Mouse (Mus musculus) liver, adult 2 months (tissue): ENCODE results near the gene Gna13.

Experiments used
- CTCF ChIP-seq: fragments of 200-500 bp; IDR thresholded peaks from 2 replicates; pipeline ENCODE4 v1.5.1; 2011; ENCODE audit warnings: low read depth, low read length, control low read depth
- POLR2A ChIP-seq: fragments of 200-500 bp; IDR thresholded peaks from 2 replicates; pipeline ENCODE4 v1.6.1; 2011; ENCODE audit warnings: low read length, control low read depth; ENCODE audit not compliant: insufficient read depth; ENCODE audit errors: extremely low read depth

DNA sequence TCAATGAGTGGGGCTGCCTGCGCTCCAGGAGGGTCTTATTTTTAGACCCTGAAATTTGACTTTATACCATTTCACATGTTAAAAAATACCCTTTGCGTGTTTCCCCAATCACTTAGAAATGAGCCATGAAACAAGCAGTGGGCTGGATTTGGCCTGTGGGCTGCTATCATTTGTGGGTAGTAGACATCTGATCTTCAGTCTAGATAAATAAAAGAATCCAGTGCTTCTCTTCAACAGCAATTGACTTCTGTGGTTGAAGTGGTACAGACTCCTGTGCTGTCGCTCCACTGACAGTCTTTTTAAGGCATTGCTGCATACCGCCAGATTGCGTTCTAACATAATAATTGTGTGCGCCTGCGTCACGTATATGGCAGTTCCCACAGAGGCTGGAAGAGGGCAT is 22.7 kb downstream of the Gna13 start:
- no peak for TF ChIP-seq CTCF
- TF ChIP-seq POLR2A, result no peak
